Mouse (Mus musculus) retina, postnatal 7 days (tissue): ENCODE measurements at regions not wholly inside any gene's neighbourhood (a gene's known extent, or its start where the extent isn't known, plus 50 kb on each side); places are given as distances from the start of the nearest gene placed in this dataset.

Source experiments
- DNase-seq: peaks from one replicate; pipeline ENCODE4 v3.0.0-alpha.2; 2012; ENCODE audit warnings: low read depth, low spot score

- DNase-seq, result no peak
Observed at GRCm38 (mm10) chr16:92972681-92973080, 146.7 kb upstream of the Runx1 start.

GRCm38 (mm10) chr16:92971956-92972355, 146.0 kb upstream of the Runx1 start:
- DNase-seq, result no peak

GRCm38 (mm10) chr16:92970587-92970986, 144.6 kb upstream of the Runx1 start:
- no peak for DNase-seq

- no peak for DNase-seq
Observed at GRCm38 (mm10) chr16:92969036-92969435, 143.1 kb upstream of the Runx1 start.

GRCm38 (mm10) chr16:92966069-92966866, 140.3 kb upstream of the Runx1 start:
- DNase-seq, result no peak

GRCm38 (mm10) chr16:92965651-92966050, 139.7 kb upstream of the Runx1 start:
- DNase-seq, result no peak

- DNase-seq, result no peak
Observed at GRCm38 (mm10) chr16:92963582-92963981, 137.6 kb upstream of the Runx1 start.

GRCm38 (mm10) chr16:92961361-92961760, 135.4 kb upstream of the Runx1 start:
- no peak for DNase-seq

GRCm38 (mm10) chr16:92960740-92961139, 134.8 kb upstream of the Runx1 start:
- DNase-seq, result no peak

GRCm38 (mm10) chr16:92958967-92959366, 133.0 kb upstream of the Runx1 start:
- no peak for DNase-seq

- DNase-seq, result no peak
Observed at GRCm38 (mm10) chr16:92958146-92958545, 132.2 kb upstream of the Runx1 start.

- DNase-seq, result no peak
Observed at GRCm38 (mm10) chr16:92955508-92955907, 129.6 kb upstream of the Runx1 start.

- no peak for DNase-seq
Observed at GRCm38 (mm10) chr16:92955087-92955486, 129.1 kb upstream of the Runx1 start.

- DNase-seq, result no peak
Observed at GRCm38 (mm10) chr16:92953936-92954654, 128.1 kb upstream of the Runx1 start.

GRCm38 (mm10) chr16:92952336-92953097, 126.6 kb upstream of the Runx1 start:
- DNase-seq, result no peak

- no peak for DNase-seq
Observed at GRCm38 (mm10) chr16:92951516-92951915, 125.6 kb upstream of the Runx1 start.

GRCm38 (mm10) chr16:92948494-92948893, 122.5 kb upstream of the Runx1 start:
- DNase-seq, result no peak

GRCm38 (mm10) chr16:92946554-92946953, 120.6 kb upstream of the Runx1 start:
- no peak for DNase-seq

GRCm38 (mm10) chr16:92943901-92944300, 118.0 kb upstream of the Runx1 start:
- no peak for DNase-seq

GRCm38 (mm10) chr16:92939618-92940017, 113.7 kb upstream of the Runx1 start:
- no peak for DNase-seq

- no peak for DNase-seq
Observed at GRCm38 (mm10) chr16:92935848-92936535, 110.0 kb upstream of the Runx1 start.

- no peak for DNase-seq
Observed at GRCm38 (mm10) chr16:92930103-92930502, 104.2 kb upstream of the Runx1 start.
